Mouse (Mus musculus): ENCODE measurements at regions not wholly inside any gene's neighbourhood (a gene's known extent, or its start where the extent isn't known, plus 50 kb on each side); places are given as distances from the start of the nearest gene placed in this dataset.

DNA sequence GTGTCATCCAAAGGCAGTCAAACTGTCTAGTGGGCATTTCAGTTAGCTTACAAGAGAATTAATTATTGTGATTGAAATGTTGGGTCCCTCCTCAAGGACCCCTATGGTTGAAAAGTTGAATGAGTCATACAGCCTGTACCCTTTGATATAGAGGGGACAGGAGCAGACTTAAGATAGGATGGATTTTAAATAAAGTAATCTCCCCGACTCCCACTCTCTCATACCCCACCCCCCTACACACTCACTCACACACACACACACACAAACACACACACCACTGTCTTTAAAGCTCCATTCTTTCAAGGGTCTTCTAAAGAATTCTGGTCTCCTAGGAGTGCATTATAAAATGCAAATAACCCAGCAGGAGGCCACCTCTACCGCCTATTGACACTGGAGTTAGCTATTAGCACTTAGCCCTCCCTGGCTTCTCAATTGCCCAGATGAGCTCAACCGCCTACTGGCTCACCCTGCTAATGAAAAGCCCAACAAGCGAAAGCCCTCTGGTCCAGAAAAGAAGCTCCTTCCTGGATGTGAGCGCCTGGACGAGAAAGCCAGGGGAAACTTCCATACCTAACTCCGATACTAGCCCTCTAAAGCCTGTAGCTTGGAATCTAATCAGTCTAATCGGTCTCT is 236.3 kb upstream of the Rgma start:
- no peak for DNase-seq (ENCODE audit: inconsistent ontology term)

DNA sequence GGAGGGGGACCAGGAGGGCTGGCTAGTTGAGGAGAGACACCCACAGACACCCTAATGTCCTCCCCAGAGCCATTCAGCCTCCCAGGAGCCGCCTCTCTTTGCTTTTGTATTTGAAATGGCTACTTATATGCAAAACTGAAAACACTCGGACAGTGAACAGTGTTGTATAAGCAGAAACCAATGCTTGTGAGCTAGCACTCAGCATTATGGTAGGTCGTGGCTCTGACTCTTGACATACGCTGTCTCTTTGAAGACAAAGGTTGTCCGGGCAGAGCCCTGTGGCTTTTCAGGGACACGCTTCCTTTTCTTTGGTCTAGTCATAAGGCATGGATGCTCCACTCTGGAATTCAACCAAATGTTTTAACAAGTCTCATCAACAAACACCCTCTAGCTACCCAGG is 235.4 kb upstream of the Rgma start:
- no peak for DNase-seq (ENCODE audit: inconsistent ontology term)

DNA sequence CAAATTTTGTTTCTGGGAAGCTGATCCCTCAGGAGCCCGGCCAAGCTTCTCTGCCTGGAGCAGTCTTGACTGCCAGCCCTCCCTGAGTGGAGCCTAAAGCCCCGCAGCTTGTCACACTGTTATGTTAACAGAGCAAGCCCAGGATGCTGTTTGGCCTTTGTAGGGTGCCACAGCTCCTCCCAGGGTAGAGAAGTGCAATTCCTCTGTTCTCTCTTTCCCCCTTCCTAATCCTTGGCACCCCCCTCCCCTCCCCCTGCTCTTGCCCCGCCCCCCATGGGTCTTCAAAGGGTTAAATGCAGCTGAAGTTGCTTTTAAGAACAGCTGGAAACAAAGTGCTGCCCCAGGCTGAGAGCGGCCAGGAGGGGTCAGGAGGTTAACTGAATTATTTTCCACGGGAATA is 234.1 kb upstream of the Rgma start:
- no peak for DNase-seq (ENCODE audit: inconsistent ontology term)

DNA sequence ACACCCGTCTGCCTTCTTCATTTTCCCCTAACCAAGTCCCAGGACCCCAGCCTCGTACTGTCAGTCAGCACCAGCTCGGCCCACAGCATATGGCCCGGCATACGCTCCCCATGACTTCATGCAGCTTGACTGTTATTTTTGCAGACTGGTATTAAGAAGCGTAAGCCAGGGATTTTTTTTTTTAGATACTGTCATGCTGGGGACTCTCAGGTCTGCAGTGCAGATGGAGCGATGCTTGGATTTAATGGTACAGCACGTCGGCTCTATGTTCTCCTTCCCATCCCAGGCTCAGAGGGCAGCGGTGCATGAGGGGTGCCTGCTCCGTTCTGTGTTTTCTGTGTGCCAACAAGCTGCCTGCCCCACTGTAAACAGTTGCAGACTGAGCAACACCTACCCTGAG is 231.4 kb upstream of the Rgma start:
- DNase-seq (ENCODE audit: inconsistent ontology term) = no peak

DNA sequence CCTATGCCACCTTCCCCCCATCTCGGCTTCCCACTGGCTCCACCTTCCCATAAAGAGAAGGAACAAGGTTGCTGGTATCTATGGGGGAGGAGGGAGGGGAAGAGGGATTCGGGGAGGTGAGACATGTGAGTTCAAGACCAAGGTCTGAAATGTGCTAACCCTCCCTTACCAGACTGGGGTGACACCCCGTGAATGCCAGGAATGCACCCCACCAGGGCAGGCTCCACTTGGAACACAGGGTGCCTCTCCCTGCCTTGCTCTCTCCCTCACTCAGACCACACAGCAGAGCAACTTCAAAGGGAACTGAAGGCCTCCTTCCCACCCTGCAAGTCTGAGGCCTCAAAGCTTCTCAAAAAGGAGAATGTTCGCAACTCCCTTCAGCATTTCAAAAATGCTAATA is 230.5 kb upstream of the Rgma start:
- DNase-seq (ENCODE audit: inconsistent ontology term) = no peak

DNA sequence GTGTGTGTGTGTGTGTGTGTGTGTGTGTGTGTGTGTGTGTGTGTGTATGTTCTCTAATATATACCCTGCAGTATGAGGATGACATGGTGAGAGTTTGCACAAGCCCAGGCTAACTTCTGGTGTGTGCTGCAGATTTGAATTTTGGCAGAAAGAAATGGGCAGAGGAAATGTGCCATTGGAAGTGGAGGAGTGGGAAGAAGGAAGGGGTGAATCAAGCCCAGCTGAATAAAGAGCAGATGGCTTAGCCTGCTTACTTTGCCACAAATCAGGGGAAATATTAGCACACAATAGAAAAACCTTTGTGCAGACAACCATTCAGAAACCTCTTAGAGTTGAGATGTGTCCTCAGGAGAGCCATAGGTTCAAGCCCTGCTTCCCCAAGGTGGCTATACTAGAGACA is 228.1 kb upstream of the Rgma start:
- DNase-seq (ENCODE audit: inconsistent ontology term) = no peak

DNA sequence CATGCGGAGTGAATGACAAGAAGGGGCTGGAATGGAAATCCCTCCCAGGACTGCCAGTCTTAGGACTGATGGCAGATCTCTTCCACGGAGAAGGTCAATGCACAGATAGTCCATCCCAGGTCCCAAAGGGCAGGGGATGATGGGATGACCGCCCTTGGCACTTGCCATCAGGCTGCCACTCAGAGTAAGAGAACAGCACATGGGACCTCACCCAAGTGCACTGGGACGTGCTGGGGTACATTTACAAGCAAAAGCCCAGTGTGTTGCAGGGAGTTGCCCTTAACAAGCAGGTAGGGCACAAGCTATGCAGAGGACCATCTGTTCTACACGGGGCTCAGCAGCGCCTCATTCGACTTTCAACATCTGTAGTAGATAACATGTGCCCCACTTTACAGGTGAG is 224.9 kb upstream of the Rgma start:
- DNase-seq (ENCODE audit: inconsistent ontology term) = no peak

DNA sequence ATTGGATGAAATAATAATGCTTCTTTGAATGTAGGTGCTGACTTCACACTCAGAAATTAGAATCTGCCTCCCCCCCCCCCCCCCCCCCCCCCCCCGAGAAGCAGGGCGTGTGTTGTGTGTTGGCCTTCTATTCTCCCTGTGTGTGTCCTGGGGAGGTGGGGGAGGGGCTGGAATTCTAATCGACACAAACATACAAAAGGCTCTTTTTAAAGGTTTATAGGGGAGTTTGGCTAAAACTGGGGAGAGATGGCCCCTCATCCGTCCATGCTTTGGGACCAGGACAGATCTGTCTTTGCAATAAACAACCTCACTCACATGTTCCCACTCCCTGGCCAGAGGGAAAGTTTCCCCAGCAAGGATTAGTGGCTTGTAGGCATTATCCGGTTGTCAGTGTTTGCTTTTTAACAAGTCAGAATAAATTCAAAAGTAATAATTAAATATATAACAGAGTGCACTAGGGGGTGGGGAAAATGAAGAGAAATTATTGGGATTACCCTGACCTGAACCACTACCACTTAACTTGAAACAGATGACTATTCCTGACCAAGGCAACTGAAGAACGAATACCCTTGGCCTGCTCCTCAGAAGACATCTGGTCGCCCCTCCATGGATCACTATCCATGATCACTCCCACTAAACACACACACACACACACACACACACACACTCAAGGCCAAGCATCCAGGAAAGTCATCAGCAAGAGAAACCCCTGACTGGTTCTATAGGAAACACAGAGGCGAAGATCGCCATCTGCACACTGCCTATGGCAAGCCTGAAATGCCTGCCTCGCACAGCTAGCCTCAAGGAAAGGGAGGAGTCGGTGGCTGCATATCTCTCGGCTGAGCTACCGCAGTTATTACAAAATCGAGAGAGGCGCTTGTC is 223.5 kb upstream of the Rgma start:
- no peak for DNase-seq (ENCODE audit: inconsistent ontology term)

DNA sequence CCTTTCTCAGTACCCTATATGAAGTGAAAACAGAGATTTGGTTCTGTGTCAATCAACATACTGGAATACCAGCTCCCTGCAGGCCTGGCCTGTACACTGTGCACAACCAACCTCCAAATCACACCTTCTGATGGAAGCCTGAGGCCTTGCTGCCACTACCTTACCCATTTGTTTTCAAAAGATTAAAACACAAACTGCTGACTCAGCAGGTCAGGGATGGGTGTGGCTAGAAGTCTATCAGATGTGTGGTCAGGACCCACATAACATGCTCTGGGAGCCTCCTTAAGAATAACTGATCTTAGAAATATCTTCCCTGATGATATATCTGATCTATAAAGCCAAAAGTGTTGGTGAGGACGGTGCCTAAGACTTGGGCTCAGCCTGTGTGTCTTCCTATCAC is 221.6 kb upstream of the Rgma start:
- no peak for DNase-seq (ENCODE audit: inconsistent ontology term)

DNA sequence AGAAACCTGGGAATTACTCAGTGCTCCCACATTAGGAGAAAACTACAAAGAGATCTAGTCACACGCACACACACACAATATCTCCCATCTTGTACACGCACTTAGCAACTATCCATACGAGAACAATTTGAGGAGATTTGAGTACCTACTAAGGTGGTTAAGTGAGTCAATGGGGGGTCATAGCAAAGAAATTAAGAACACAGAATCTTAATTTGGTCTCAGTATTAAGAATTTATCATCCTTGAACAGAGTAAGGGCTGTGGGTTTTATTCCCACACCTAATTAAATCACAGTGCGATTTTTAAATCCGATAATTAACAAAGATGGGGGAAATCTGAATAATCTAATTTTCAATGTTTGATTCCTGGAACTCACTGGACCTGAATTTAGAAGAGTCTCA is 216.5 kb upstream of the Rgma start:
- no peak for DNase-seq (ENCODE audit: inconsistent ontology term)

DNA sequence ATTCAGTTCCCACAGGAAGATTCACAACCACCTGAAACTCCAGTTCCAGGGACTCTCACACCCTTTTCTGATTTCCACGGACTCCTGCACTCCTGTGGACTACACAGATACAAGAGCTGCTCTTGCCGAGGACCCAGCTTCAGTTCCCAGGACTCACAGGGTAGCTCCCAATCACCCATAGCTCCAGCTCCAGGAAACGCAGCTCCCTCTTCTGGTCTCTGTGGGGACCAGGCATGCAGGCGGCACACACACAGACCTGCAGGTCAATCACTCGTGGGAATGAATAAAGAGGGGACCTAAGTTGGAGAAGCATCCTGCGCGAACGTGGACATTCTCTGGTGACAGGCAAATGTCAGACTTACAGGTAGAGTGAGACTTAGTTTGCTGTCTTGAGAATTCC is 214.3 kb upstream of the Rgma start:
- no peak for DNase-seq (ENCODE audit: inconsistent ontology term)

DNA sequence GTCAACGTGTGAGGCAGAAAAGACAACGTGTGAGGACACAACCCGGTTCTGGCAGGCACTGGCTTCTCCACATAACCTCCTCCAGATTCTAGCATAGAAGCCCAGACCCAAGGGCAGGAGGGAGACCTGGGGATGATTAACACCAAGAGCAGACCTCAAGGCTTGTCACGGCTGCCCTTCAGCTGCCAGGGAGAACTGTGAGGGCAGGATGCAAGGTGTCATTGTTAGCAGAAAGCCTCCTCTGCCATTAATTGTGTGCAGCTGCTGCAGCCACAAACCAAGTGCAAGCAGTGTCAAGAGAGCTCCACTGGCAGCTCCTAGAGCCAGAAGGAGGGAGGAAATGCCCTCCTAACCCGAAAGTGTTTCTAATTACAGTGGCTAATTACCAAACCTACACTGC is 211.6 kb upstream of the Rgma start:
- DNase-seq (ENCODE audit: inconsistent ontology term) = no peak

DNA sequence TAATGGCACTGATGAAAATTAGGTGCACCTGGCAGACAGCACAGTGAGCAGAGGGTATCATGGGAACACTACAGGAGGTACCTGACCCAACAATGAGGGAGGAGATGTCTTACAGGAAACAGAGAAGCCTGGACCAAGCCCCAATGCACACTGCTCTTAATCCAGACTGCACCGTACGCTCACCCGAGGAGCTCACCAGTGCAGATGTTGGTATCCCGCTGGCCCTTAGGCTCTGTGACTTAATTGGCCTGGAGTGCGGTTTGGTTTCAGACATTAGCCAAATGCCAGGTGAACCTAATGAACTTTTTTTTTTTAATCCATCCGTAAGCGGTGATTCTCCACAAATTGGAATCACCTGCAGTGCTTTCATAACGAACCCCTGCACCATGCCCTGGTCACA is 209.8 kb upstream of the Rgma start:
- DNase-seq (ENCODE audit: inconsistent ontology term) = no peak

DNA sequence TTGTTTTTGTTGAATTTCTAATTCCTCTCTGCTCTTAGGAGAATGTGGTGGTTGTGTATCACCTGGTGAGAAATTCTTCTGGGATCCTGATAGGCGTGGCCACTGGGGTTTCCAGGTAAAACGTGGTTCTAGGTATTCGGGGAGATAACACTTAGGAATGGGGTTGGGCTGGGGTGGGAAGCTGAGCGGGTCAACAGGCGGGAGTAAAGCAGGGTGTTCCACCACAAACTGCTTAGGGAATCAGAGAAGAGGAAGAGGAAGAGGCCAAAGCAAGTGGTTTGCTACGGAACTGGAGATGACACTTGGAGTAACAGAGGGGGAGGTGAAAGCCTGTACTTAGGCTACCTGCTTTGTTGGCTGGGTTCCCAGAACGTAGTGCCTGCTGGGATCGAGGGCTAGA is 205.9 kb upstream of the Rgma start:
- no peak for DNase-seq (ENCODE audit: inconsistent ontology term)

DNA sequence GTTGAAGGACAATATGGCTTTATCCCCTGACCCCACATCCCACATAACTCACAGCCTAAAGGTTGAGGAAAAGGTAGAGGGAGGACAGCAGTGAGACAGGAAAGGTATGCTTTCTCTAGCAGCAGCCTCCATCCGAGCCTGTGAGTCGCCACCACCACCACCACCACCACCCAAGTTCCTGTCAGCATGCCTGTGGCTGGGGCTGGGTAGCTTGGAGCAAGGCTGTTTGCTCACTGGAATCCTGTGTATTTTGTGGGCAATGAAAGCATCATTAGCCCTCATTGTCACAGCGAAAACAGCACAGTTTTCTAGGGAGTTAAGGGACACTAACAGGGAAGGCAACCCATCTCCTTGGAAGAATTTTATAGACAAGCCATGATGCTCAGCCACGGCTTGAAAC is 202.7 kb upstream of the Rgma start:
- peak; percentile 69 for DNase-seq (ENCODE audit: inconsistent ontology term)

DNA sequence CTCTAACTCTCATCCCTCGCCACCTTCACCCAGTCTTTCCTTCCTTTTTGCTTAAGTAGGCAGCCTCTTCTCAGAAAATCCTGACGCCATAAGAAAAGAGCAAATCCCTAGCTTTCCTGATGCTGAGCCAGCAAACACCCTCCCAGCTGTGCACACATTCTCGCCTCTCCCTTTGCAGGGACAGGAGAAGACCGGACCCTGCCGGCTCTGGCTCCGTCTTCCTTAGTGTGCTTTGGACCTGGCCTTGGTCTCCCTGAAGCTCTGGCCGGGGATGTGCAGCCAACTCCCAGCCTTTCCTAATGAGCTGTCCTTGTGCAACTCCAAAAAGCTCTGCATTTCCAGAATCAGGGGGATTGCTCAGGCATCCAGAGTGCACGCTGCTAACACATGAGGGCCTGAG is 191.5 kb upstream of the Rgma start:
- DNase-seq (ENCODE audit: inconsistent ontology term) = no peak

DNA sequence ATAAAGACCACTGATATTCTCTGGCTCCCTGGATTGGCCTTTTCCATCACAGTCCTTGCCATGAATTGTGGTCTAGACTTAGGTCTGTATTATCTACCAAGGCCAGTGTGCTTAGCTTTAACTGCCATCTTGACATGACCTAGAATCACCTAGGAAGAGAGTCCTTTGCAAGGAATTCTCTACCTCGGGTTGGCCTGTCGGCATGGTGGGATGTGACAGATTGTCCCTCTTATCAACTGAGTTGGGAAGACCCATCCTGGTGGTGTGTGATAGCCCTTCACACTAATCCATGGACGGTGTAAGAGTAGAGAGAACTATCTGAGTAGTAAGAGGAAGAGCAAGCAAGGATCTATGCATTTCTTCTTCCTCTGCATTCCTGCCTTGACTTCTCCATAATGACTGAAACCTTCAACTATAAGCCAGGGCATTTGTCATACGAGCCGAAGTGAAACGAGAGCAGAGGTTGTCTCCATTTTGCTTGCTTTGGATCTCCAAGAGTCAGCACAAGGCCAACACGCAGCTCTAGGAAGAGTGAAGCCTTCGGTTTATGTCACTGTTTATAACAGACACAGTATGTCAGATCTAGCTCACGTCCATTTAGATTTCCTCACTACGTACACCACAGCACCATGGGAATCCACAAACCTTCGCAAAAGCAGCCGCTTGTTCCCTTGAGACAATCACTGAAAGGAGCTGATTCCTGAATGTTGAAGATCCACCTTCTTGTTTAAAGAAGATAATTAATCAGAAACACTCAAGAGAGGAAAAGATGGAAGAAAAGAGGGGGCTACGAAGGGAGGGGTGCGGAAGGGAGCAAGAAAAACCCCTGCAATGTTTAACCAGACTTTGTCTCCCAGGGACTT is 190.9 kb upstream of the Rgma start:
- no peak for DNase-seq (ENCODE audit: inconsistent ontology term)

DNA sequence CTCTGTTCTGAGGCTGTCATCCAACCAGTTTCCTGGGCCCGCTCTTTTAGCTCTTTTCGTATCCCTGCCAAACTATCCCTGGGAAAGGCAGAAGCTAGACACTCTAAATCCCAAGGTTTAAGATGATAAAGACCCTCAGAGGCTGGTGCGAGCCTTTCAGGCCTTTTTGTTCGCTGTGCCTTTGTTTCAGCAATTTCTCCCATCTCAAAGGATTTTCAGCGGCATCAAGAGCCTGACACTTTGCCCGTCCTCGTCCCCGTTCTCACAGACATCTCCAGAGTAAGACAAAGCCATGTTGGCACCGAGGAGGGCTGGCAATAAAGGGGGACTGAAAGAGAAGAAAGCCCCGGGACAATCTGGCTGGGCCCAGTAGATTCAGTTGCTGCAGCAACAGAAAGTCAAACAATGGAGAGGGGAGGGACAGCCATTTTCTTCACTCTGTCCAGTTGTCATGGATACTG is 190.2 kb upstream of the Rgma start:
- DNase-seq (ENCODE audit: inconsistent ontology term) = no peak

DNA sequence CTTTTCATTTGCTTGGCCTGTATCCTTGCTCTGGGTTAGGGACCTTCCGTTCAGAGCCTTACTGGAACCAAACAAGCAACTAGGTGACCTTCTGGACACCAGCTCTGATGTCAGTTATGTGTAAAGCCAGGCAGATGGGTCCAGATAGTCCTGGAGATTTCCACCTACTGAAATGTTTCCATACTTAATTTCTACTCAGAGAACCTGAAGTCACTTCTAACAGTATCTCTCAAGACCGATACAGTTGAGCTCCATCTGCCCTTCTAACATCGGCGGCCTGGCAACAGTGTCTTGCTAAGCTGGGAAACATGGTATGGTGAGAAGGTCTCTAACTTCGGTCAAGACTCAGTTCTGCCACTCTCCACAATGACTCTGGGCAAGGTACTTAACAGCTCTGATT is 189.7 kb upstream of the Rgma start:
- DNase-seq (ENCODE audit: inconsistent ontology term) = no peak

DNA sequence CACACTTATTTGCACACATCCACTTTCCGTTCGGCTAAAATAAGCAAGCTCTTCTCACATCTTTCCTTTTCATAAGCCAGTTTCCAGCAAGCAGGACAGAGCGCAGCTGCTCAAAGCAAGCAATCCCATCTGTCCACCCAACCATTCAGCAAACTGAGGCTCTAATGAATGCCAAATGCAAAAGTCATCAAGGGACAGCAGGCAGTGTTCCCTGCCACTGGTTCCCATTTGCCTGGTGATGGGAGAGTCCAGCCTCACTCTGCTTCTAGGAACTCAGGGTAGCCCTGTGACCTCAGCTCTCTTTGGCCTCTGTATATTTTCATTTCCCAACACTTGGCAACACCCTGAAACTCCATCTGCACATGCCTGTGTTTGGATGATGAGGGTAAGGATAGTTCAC is 188.8 kb upstream of the Rgma start:
- no peak for DNase-seq (ENCODE audit: inconsistent ontology term)

DNA sequence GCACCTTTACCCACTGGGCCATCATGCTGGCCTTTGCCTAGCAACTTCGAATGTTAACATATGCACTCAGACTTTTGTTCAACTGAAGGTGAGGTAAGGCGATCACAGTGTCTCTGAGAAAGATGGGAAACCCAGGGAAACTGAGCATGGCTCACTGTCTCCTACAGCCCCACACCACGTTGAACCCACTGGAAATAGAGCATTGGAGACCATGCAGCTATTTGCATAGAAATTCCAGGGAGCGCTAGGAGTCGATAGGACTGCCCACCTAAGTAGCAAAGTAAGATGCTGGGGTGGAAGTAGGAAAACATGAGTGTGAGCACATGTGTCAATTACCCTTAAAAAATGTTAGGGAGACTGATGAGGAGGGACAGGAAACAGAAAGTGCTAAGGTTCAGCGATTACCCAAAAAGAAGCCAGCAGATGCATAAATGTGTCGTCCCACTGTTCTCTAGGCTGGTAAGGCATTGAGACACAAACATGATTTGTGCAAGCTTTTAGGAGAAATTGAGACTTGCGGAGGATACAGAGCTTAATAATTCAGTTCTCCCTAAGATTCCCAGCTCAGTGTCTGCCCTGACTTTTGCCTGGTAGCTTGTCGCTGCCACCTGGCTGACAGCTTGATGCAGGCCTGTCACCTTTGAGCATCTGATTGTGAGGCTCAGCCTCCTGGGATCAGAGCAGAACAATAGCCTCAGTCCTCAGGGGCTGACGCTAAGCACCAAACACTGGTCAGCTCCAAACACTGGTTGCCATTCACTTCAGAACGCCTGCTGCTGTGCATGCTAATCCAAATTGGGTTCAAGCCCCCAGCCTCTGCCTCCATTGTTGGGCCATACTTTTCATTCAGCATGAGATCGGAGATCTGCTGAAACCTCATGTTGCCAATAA is 183.7 kb upstream of the Rgma start:
- DNase-seq (ENCODE audit: inconsistent ontology term) = no peak

DNA sequence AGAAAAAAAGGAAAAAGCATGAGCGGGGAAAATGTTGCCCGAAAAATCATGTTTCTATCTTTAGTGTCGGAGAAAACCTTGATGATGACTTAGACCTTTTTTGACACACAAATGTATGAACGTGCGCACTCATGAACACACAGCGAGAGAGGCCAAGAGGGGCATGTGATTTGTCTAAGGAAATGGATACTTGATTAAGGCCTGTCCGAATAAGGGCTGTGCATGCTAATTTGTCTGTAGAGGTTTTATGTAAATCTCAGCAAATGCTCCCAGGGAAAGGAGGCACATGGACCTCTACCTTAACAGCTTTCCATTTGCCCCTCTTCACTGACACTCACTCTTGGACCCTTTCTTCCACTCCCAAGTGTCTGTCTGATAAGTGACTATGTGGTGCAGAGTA is 182.5 kb upstream of the Rgma start:
- no peak for DNase-seq (ENCODE audit: inconsistent ontology term)

Measured in Muller cell, postnatal 12 days (primary cell).